ENCODE assay signal across 8 mouse cellular contexts in the genomic region with DNA sequence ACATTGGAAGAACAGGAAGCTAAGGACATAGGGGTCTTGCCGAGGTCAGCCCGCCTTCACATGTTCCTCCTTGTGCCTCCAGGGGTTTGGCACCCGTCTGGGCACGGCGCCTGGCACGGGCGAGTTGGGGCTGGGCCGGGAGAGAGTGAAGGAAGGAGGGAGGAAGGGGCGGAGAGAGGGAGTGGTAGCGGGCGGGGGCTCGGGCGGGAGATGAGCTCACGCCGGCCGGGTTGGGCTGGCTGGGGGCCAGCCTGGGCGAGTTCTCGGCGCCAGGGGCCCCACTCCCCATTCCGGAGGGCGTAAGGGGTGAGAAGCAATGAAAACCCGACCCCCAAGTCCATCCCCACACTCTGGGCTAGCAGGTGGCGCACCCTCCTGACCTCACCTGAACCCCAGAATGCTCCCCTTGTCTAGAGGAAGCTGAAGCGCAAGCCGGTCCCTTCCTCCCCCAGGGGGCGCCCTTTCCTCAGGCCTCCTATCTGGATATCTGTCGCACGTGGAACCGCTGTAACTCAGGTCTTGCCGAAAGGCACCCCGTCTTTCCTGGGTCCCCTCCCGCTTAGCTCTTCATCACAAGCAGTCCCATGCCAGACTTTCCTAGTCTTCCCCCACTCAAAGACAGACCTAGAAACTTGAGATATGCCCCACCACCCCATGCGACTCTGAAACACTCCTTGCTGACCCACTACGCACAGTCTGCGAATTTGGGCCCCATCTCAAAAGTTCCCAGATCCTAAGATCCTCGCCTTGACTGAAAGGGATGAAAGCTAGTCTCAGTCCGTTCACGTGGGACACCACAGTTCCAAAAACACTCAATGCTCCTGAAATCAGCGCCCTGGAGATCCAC. TPM values are rescaled to one million over a fixed set of nuclear protein-coding genes. Genes with fewer than 3 reads are reported as not detected.
A peak's percentile ranks its signal among the peaks of the same experiment; 100 is the strongest.
DNase-seq lines count a peak whose midpoint lies in the region; ATAC-seq lines count a peak whose summit lies in the region.

No protein-coding gene starts in this region.

- under 1% methylated on average over 39 of the region's 39 CpGs for WGBS in hindbrain, embryonic 14.5 days

- H3K36me3 ChIP-seq in hindbrain, embryonic 14.5 days (replicated peaks; ENCODE audit: control insufficient read depth, insufficient read depth), result no peaks in the 10 kb centered on the region

- peaks cover 97% of the 10 kb centered on the region for H3K27me3 ChIP-seq in hindbrain, embryonic 14.5 days (ENCODE audit: control insufficient read depth, insufficient read depth, low read length)

- DNase-seq in NIH3T3 (ENCODE audit: low read depth), result peak; percentile 91
- peak; percentile 74 for DNase-seq in cerebellum, adult 8-10 months
- peak; percentile 71 to 82 for DNase-seq in frontal cortex, postnatal 36 days (ENCODE audit: low spot score in 2 of 2)
- DNase-seq in hindbrain, embryonic 14.5 days (ENCODE audit: low spot score), result peak; percentile 76
- DNase-seq in left cerebral cortex, postnatal 10 days (ENCODE audit: extremely low spot score in 1 of 2, low spot score in 2 of 2), result peak; percentile 69 to 90
- DNase-seq in right cerebral cortex, postnatal 10 days (ENCODE audit: low spot score in 2 of 2), result peak; percentile 80 to 87
- DNase-seq in urinary bladder, postnatal 25 days (ENCODE audit: low spot score), result peak; percentile 95

- H3K4me2 ChIP-seq in hindbrain, embryonic 14.5 days (replicated peaks), result peak overlapping the region; percentile 84

- no peaks in the 10 kb centered on the region for H3K9me3 ChIP-seq in hindbrain, embryonic 14.5 days (ENCODE audit: control insufficient read depth, low read length)

- no peak overlapping the region for H3K27ac ChIP-seq in hindbrain, embryonic 14.5 days

- peak overlapping the region; percentile 57; the same call in 1 of the 2 replicates for H3K9ac ChIP-seq in hindbrain, embryonic 14.5 days

- intact Hi-C loops in left cerebral cortex, postnatal 10 days (cut with DNase I), result loop anchor here (2.0 kb wide), 1 partner anchor 62 kb away; no protein-coding TSS in a partner anchor

- ATAC-seq in hindbrain, embryonic 14.5 days (ENCODE audit: low FRiP score), result no peak
- ATAC-seq in megakaryocyte progenitor cell, adult 5-6 weeks (replicated peaks; ENCODE audit: poor library complexity), result peak; percentile 47

- peak overlapping the region; percentile 43 for H3K4me3 ChIP-seq in hindbrain, embryonic 14.5 days (replicated peaks; ENCODE audit: low read length)

- H3K4me1 ChIP-seq in hindbrain, embryonic 14.5 days (replicated peaks; ENCODE audit: control insufficient read depth, insufficient read depth, low read length), result peaks cover 19% of the 10 kb centered on the region

RNA-seq across cellular contexts. Expression of a gene that starts 4.9 kb away (rescaled TPM):
- 10.4 TPM in 2 replicates for polyA plus RNA-seq in hindbrain, embryonic 14.5 days (2014; fragmentation: Nextera tagmentation; extraction: Ambion mirVana)
- 10 to 100 TPM; 52.3 to 57.5 TPM for total RNA-seq in left cerebral cortex, postnatal 10 days (2021)
- total RNA-seq in megakaryocyte progenitor cell, adult 5-6 weeks (2015), result 0.05 TPM in 1 of 2 replicates, not detected in the other
- total RNA-seq in megakaryocyte progenitor cell, adult 5-6 weeks (2017), result not detected in 2 replicates

RNA-seq across cellular contexts. Expression of a gene that starts 23.2 kb away (rescaled TPM):
- polyA plus RNA-seq in hindbrain, embryonic 14.5 days (2014; fragmentation: Nextera tagmentation; extraction: Ambion mirVana), result 30.6 and 34.6 TPM in 2 replicates
- total RNA-seq in left cerebral cortex, postnatal 10 days (2021), result 10 to 100 TPM; 24.7 to 27.9 TPM
- total RNA-seq in megakaryocyte progenitor cell, adult 5-6 weeks (2015), result 18.8 and 23.9 TPM in 2 replicates
- total RNA-seq in megakaryocyte progenitor cell, adult 5-6 weeks (2017), result 10.7 and 11.0 TPM in 2 replicates

RNA-seq across cellular contexts. Expression of a gene that starts 24.6 kb away (rescaled TPM):
- not detected in 2 replicates for polyA plus RNA-seq in hindbrain, embryonic 14.5 days (2014; fragmentation: Nextera tagmentation; extraction: Ambion mirVana)
- not detected for total RNA-seq in left cerebral cortex, postnatal 10 days (2021)
- total RNA-seq in megakaryocyte progenitor cell, adult 5-6 weeks (2015), result not detected in 2 replicates
- total RNA-seq in megakaryocyte progenitor cell, adult 5-6 weeks (2017), result not detected in 2 replicates

Comparison
In these comparisons a context has a peak if more than half of its experiments do, and no peak if none do; other contexts are left out.
1. RNA of a gene that starts 4.9 kb away (total RNA-seq): 52.3 to 57.5 TPM in left cerebral cortex, postnatal 10 days; 0.05 TPM in megakaryocyte progenitor cell, adult 5-6 weeks; every median in the first group is over 10 times any median in the second.
2. Peak in every context shown above with its lines, with median percentiles within 50 percentile points of each other: DNase-seq.